Mouse (Mus musculus): ENCODE measurements around the gene Dr1.

DNA sequence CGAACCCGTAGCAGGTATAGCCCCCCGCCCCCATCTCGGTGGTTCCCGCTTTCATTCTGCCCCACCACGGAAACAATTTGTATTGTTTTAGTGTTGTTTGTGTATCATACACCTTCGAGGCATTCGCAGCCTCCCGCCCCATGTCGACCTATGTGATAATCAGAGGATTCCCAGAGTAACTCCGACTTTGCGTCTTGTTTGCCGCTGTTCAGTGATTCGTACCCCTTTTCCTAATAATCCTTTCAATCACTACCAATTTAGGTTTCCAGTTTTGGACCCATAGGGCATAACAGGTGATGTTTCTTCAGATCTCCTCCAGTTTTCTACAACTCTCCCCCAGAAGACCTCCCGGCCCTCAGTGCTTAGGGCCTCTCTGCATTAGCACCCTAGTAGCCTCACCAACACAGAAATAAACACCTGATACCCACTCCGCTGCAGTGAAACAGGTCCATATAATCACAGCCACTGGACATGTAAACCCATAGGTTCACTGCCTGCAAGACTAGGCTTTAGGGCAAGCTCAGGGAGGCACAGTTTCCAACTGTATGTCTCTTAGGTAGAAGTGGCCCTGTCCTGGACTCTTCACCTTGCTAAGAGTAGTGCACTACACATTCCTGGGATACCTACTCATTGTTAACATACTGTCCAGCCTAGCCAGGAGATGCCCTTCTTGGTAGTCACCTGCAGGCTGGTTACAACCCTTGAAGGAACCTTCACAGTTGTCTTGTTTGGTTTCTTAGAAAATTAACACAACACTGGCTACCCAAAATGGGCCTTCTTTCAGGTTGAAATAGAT is 44.6 kb downstream of the Dr1 start:
- TF ChIP-seq CTCF (IDR thresholded peaks at IDR 0.05; ENCODE audit: extremely low read depth, insufficient read depth, low read length), result no peak
- TF ChIP-seq POLR2A (IDR thresholded peaks at IDR 0.05; ENCODE audit: extremely low read depth, insufficient read depth, low read length), result no peak

Data from cortical plate, adult 2 months (tissue).